Mouse (Mus musculus) limb, embryonic 15.5 days (tissue): Measurements from ENCODE around the gene Fam24b. TPM values are rescaled to one million over a fixed set of nuclear protein-coding genes. Genes with fewer than 3 reads are reported as not detected.

Source experiments
- ATAC-seq: fragments of 200-750 bp; cut with Nextera tagmentation; 2 replicates; pipeline ENCODE4 v1.8.0; 2017; ENCODE audit warnings: low read depth, moderate TSS enrichment; ENCODE audit not compliant: insufficient number of reproducible peaks, low FRiP score, low TSS enrichment
- H3K27ac ChIP-seq: fragments of 300-500 bp; sonication (generic); 2 replicates; pipeline ENCODE4 v1.5.1; 2015; ENCODE audit warnings: moderate library complexity, mild to moderate bottlenecking, inconsistent platforms
- H3K27me3 ChIP-seq: fragments of 300-500 bp; sonication (generic); 2 replicates; pipeline ENCODE4 v1.6.1; 2015; ENCODE audit warnings: inconsistent platforms
- H3K36me3 ChIP-seq: fragments of 300-500 bp; sonication (generic); 2 replicates; pipeline ENCODE4 v1.6.1; 2015; ENCODE audit warnings: inconsistent platforms
- H3K4me1 ChIP-seq: fragments of 300-500 bp; sonication (generic); 2 replicates; pipeline ENCODE4 v1.6.1; 2015; ENCODE audit warnings: inconsistent platforms
- H3K4me2 ChIP-seq: fragments of 300-500 bp; sonication (generic); 2 replicates; pipeline ENCODE4 v1.6.1; 2015; ENCODE audit warnings: mild to moderate bottlenecking, inconsistent platforms
- H3K4me3 ChIP-seq: fragments of 300-500 bp; sonication (generic); 2 replicates; pipeline ENCODE4 v1.5.1; 2015; ENCODE audit warnings: mild to moderate bottlenecking, inconsistent platforms
- H3K9ac ChIP-seq: fragments of 300-500 bp; sonication (generic); 2 replicates; pipeline ENCODE4 v1.6.1; 2015; ENCODE audit warnings: inconsistent platforms
- H3K9me3 ChIP-seq: fragments of 300-500 bp; sonication (generic); 2 replicates; pipeline ENCODE4 v1.6.1; 2016; ENCODE audit warnings: inconsistent platforms
- WGBS: fragments of 180-500 bp; shearing (Covaris S2); methylation state at CpG from one replicate; pipeline ENCODE4 v1.1.7; 2015; 5-methylcytosine and 5-hydroxymethylcytosine counted together
- polyA plus RNA-seq: library from polyadenylated mRNA; unstranded; fragments of >200 nt; fragmentation: Nextera tagmentation; extraction: Ambion mirVana; gene quantifications from 2 replicates; pipeline ENCODE4 v1.2.1, GENCODE M21; 2015

Gene Fam24b
- polyA plus RNA-seq = not detected in 2 replicates

- Histone ChIP-seq H3K4me1 (no peaks in the 10 kb centered on the region), H3K36me3 (no peaks in the 10 kb centered on the region), H3K9ac (no peak within 1 kb of the TSS), H3K27ac (no peak within 1 kb of the TSS), H3K9me3 (no peaks in the 10 kb centered on the region), H3K4me3 (no peak within 1 kb of the TSS), H3K4me2 (no peak within 1 kb of the TSS), H3K27me3 (no peaks in the 10 kb centered on the region)
- 91% methylated on average over 5 of the region's 5 CpGs for WGBS
- no peak for ATAC-seq
These were observed at the start of gene Fam24b for GRCm38 (mm10) chr7:131329416-131329815. Fam24b (minus strand) TSS chr7:131329516.

- H3K9me3 ChIP-seq = no peaks in the 10 kb centered on the region
- no peak for ATAC-seq
- no peak overlapping the region for H3K27ac ChIP-seq
These were observed 42.8 kb upstream of the Fam24b start for GRCm38 (mm10) chr7:131371880-131372651.

GRCm38 (mm10) chr7:131371470-131371860 is 42.1 kb upstream of the Fam24b start:
- H3K9me3 ChIP-seq = no peaks in the 10 kb centered on the region
- H3K4me3 ChIP-seq = peak overlapping the region; percentile 66
- ATAC-seq = no peak
- no peaks in the 10 kb centered on the region for H3K27me3 ChIP-seq
- peak overlapping the region; percentile 95 for H3K27ac ChIP-seq
- 5% methylated on average over 9 of the region's 9 CpGs for WGBS
- H3K36me3 ChIP-seq = no peaks in the 10 kb centered on the region
- H3K4me2 ChIP-seq = peak overlapping the region; percentile 64
- peak overlapping the region; percentile 86 for H3K9ac ChIP-seq
- no peaks in the 10 kb centered on the region; the same call in 1 of the 2 replicates for H3K4me1 ChIP-seq

More at GRCm38 (mm10) chr7:131371880-131372651, 42.8 kb upstream of the Fam24b start:
- Histone ChIP-seq H3K4me3 (peak overlapping the region; percentile 66), H3K27me3 (no peaks in the 10 kb centered on the region), H3K9ac (no peak overlapping the region), H3K36me3 (no peaks in the 10 kb centered on the region), H3K4me1 (no peaks in the 10 kb centered on the region; the same call in 1 of the 2 replicates), H3K4me2 (peak overlapping the region; percentile 64)
- whole genome bisulfite sequencing = 63% methylated on average over 9 of the region's 9 CpGs

GRCm38 (mm10) chr7:131370648-131371469 is 41.5 kb upstream of the Fam24b start, which contains the start of gene Pstk:
Pstk (plus strand) TSS chr7:131371141.
- no peaks in the 10 kb centered on the region for H3K9me3 ChIP-seq
- ATAC-seq = peak; percentile 93
- H3K4me2 ChIP-seq = peak within 1 kb of the TSS; percentile 64
- WGBS = 4% methylated on average over 47 of the region's 47 CpGs
- H3K4me3 ChIP-seq = peak within 1 kb of the TSS; percentile 66
- no peaks in the 10 kb centered on the region for H3K36me3 ChIP-seq
- H3K9ac ChIP-seq = peak within 1 kb of the TSS; percentile 86
- peak within 1 kb of the TSS; percentile 95 for H3K27ac ChIP-seq
- H3K27me3 ChIP-seq = no peaks in the 10 kb centered on the region
- H3K4me1 ChIP-seq = no peaks in the 10 kb centered on the region; the same call in 1 of the 2 replicates

- Histone ChIP-seq H3K4me1 (peaks cover 15% of the 10 kb centered on the region), H3K4me2 (no peak overlapping the region), H3K9me3 (no peaks in the 10 kb centered on the region), H3K9ac (no peak overlapping the region), H3K27ac (no peak overlapping the region), H3K27me3 (no peaks in the 10 kb centered on the region), H3K36me3 (no peaks in the 10 kb centered on the region), H3K4me3 (no peak overlapping the region)
- WGBS = 90% methylated on average over 8 of the region's 8 CpGs
- no peak for ATAC-seq
These were observed 34.8 kb upstream of the Fam24b start for GRCm38 (mm10) chr7:131364131-131364530.

GRCm38 (mm10) chr7:131362615-131363300 is 33.4 kb upstream of the Fam24b start, which contains the start of gene 2310057M21Rik:
2310057M21Rik (minus strand) TSS chr7:131362759.
- WGBS = under 1% methylated on average over 55 of the region's 55 CpGs
- Histone ChIP-seq H3K9me3 (no peaks in the 10 kb centered on the region), H3K9ac (peak within 1 kb of the TSS; percentile 81), H3K27me3 (no peaks in the 10 kb centered on the region), H3K27ac (peak within 1 kb of the TSS; percentile 95), H3K36me3 (peaks cover 10% of the 10 kb centered on the region), H3K4me3 (peak within 1 kb of the TSS; percentile 87), H3K4me2 (peak within 1 kb of the TSS; percentile 88), H3K4me1 (peaks cover 15% of the 10 kb centered on the region)
- ATAC-seq = peak; percentile 98

GRCm38 (mm10) chr7:131362269-131362614 is 32.9 kb upstream of the Fam24b start:
- H3K9ac ChIP-seq = peak overlapping the region; percentile 81

GRCm38 (mm10) chr7:131356105-131356504 is 26.8 kb upstream of the Fam24b start:
- WGBS = 93% methylated on average over 13 of the region's 13 CpGs
- Histone ChIP-seq H3K27me3 (no peaks in the 10 kb centered on the region), H3K9ac (no peak overlapping the region), H3K27ac (no peak overlapping the region), H3K4me3 (no peak overlapping the region), H3K4me1 (peaks cover 3% of the 10 kb centered on the region), H3K36me3 (peaks cover 54% of the 10 kb centered on the region), H3K9me3 (no peaks in the 10 kb centered on the region), H3K4me2 (no peak overlapping the region)
- ATAC-seq = no peak

More at GRCm38 (mm10) chr7:131362269-131362614, 32.9 kb upstream of the Fam24b start:
- H3K27me3 ChIP-seq = no peaks in the 10 kb centered on the region
- no peaks in the 10 kb centered on the region for H3K9me3 ChIP-seq
- WGBS = under 1% methylated on average over 35 of the region's 35 CpGs
- peak overlapping the region; percentile 95 for H3K27ac ChIP-seq
- peaks cover 15% of the 10 kb centered on the region for H3K4me1 ChIP-seq
- peaks cover 15% of the 10 kb centered on the region for H3K36me3 ChIP-seq
- H3K4me2 ChIP-seq = peak overlapping the region; percentile 88
- ATAC-seq = peak; percentile 83
- peak overlapping the region; percentile 87 for H3K4me3 ChIP-seq

- peaks cover 68% of the 10 kb centered on the region for H3K36me3 ChIP-seq
- no peak overlapping the region for H3K4me2 ChIP-seq
- H3K27me3 ChIP-seq = no peaks in the 10 kb centered on the region
- H3K27ac ChIP-seq = no peak overlapping the region
- no peak overlapping the region for H3K4me3 ChIP-seq
- ATAC-seq = no peak
- no peaks in the 10 kb centered on the region for H3K9me3 ChIP-seq
- 64% methylated on average over 7 of the region's 7 CpGs for WGBS
- no peak overlapping the region for H3K9ac ChIP-seq
- H3K4me1 ChIP-seq = no peaks in the 10 kb centered on the region
These were observed 16.7 kb upstream of the Fam24b start for GRCm38 (mm10) chr7:131345856-131346541.

- ATAC-seq = no peak
- Histone ChIP-seq H3K4me1 (no peaks in the 10 kb centered on the region), H3K9me3 (no peaks in the 10 kb centered on the region), H3K9ac (no peak overlapping the region), H3K36me3 (peaks cover 19% of the 10 kb centered on the region; the same call in 1 of the 2 replicates), H3K4me3 (no peak overlapping the region), H3K27me3 (no peaks in the 10 kb centered on the region), H3K4me2 (no peak overlapping the region), H3K27ac (no peak overlapping the region)
- WGBS = 61% methylated on average over 8 of the region's 8 CpGs
These were observed 8.3 kb upstream of the Fam24b start for GRCm38 (mm10) chr7:131337502-131338068.

- Histone ChIP-seq H3K4me2 (no peak within 1 kb of the TSS), H3K9ac (no peak within 1 kb of the TSS), H3K4me3 (no peak within 1 kb of the TSS), H3K27me3 (no peaks in the 10 kb centered on the region), H3K27ac (no peak within 1 kb of the TSS; the same call in 1 of the 2 replicates), H3K4me1 (no peaks in the 10 kb centered on the region), H3K36me3 (no peaks in the 10 kb centered on the region), H3K9me3 (no peaks in the 10 kb centered on the region)
- no peak for ATAC-seq
- 40% methylated on average over 1 of the region's 1 CpGs for WGBS
These were observed 4.2 kb upstream of the Fam24b start, which contains the start of gene Fam24a for GRCm38 (mm10) chr7:131333564-131333963. Fam24a (plus strand) TSS chr7:131333864.
